Mouse (Mus musculus) myocyte (in vitro differentiated cells): ENCODE measurements around the gene Serpina1b. TPM values are rescaled to one million over a fixed set of nuclear protein-coding genes. Genes with fewer than 3 reads are reported as not detected.
"Not testable (repeated sequence)": the region's sequence is repeated elsewhere in the genome, so short reads cannot be mapped to it uniquely, and the experiment has no call there.

Experiments used
- H3K27me3 ChIP-seq: one replicate; pipeline ENCODE4 v1.6.1; 2011; ENCODE audit not compliant: control insufficient read depth, insufficient read depth, insufficient read length
- H3K36me3 ChIP-seq: one replicate; pipeline ENCODE4 v1.6.1; 2011; ENCODE audit not compliant: control insufficient read depth, insufficient read depth
- H3K4me2 ChIP-seq: one replicate; pipeline ENCODE4 v1.6.1; 2011; ENCODE audit warnings: low read depth, control low read depth
- H3K4me3 ChIP-seq: one replicate; pipeline ENCODE4 v1.5.1; 2011; ENCODE audit warnings: mild to moderate bottlenecking, control low read depth, moderate library complexity
- H3K79me2 ChIP-seq: one replicate; pipeline ENCODE4 v1.6.1; 2011; ENCODE audit not compliant: control insufficient read depth, insufficient read depth
- H3ac ChIP-seq: one replicate; pipeline ENCODE4 v1.6.1; 2011; ENCODE audit not compliant: control insufficient read depth, insufficient read length
- CEBPB ChIP-seq: IDR thresholded peaks from 2 replicates; pipeline ENCODE4 v1.6.1; 2011; ENCODE audit warnings: mild to moderate bottlenecking, moderate library complexity; ENCODE audit not compliant: poor library complexity, insufficient read depth, severe bottlenecking
- E2F4 ChIP-seq: IDR thresholded peaks from one replicate; pipeline ENCODE4 v1.6.1; 2011; ENCODE audit warnings: mild to moderate bottlenecking, control low read depth, moderate library complexity; ENCODE audit not compliant: insufficient read depth
- MYOD1 ChIP-seq, 3 experiments: IDR thresholded peaks; one replicate each; pipeline ENCODE4 v1.6.1; 2011; ENCODE audit warnings: control low read depth in 2 of 3, low read depth in 2 of 3, mild to moderate bottlenecking in 2 of 3, moderate library complexity in 1 of 3; ENCODE audit not compliant: insufficient read length in 2 of 3, control insufficient read depth in 1 of 3
- MYOG ChIP-seq, 3 experiments: IDR thresholded peaks; one replicate each; pipeline ENCODE4 v1.6.1; 2011; ENCODE audit warnings: control low read depth in 2 of 3, low read depth in 2 of 3, mild to moderate bottlenecking in 2 of 3; ENCODE audit not compliant: insufficient read length in 2 of 3, control insufficient read depth in 1 of 3, insufficient read depth in 1 of 3
- POLR2A ChIP-seq: IDR thresholded peaks from one replicate; pipeline ENCODE4 v1.6.1; 2011; ENCODE audit warnings: low read depth, mild to moderate bottlenecking, control low read depth, moderate library complexity; ENCODE audit not compliant: insufficient read length
- POLR2AphosphoS2 ChIP-seq: IDR thresholded peaks from one replicate; pipeline ENCODE4 v1.6.1; 2011; ENCODE audit warnings: low read depth, control low read depth; ENCODE audit not compliant: insufficient read length
- REST ChIP-seq: IDR thresholded peaks from one replicate; pipeline ENCODE4 v1.6.1; 2011; ENCODE audit warnings: mild to moderate bottlenecking, control low read depth, moderate library complexity; ENCODE audit not compliant: insufficient read depth, insufficient read length
- SRF ChIP-seq: IDR thresholded peaks from one replicate; pipeline ENCODE4 v1.6.1; 2011; ENCODE audit warnings: low read depth; ENCODE audit not compliant: control insufficient read depth, insufficient read length
- TCF12 ChIP-seq: IDR thresholded peaks from one replicate; pipeline ENCODE4 v1.6.1; 2011; ENCODE audit warnings: mild to moderate bottlenecking, control low read depth; ENCODE audit not compliant: poor library complexity, insufficient read depth, severe bottlenecking
- USF1 ChIP-seq: IDR thresholded peaks from one replicate; pipeline ENCODE4 v1.6.1; 2011; ENCODE audit warnings: low read depth, mild to moderate bottlenecking, control low read depth, moderate library complexity
- polyA plus RNA-seq: library from polyadenylated mRNA; unstranded; fragments of >200 nt; fragmentation: generic; extraction: Trizol; gene quantifications from one replicate; pipeline ENCODE4 v1.2.1, GENCODE M21; 2012; ENCODE audit warnings: missing spikeins

Gene Serpina1b
- not detected for polyA plus RNA-seq

DNA sequence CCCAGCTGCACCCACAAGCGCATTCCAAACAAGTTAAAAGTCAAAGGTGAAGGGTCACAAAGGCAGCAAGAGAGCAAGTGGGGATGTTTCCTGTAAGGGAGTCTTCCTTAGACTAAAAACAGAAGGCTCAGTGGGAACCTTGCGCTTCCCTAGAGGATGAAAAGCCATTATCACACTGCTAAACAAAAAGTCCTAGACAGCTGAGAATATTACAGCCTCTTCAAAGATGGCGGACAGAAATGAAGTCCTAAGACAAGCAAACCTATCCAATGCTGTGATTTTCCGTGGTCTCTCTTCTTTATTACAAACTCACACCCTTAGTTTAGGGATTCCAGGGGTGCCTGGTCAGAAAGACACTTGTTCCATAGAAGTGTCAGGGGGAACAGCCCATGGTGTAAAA is at the start of gene Serpina1b:
TSS of gene Serpina1b (minus strand) at position 101 of the 400 bp plus-strand sequence.
- H3K79me2 ChIP-seq, H3K4me3 ChIP-seq, H3K4me2 ChIP-seq, H3K36me3 ChIP-seq, H3ac ChIP-seq, H3K27me3 ChIP-seq: not testable (repeated sequence)

GRCm38 (mm10) chr12:103866873-103867272 is 36.7 kb upstream of the Serpina1b start:
- H3K79me2 ChIP-seq, H3ac ChIP-seq, H3K4me3 ChIP-seq, H3K4me2 ChIP-seq, H3K27me3 ChIP-seq, H3K36me3 ChIP-seq: not testable (repeated sequence)

DNA sequence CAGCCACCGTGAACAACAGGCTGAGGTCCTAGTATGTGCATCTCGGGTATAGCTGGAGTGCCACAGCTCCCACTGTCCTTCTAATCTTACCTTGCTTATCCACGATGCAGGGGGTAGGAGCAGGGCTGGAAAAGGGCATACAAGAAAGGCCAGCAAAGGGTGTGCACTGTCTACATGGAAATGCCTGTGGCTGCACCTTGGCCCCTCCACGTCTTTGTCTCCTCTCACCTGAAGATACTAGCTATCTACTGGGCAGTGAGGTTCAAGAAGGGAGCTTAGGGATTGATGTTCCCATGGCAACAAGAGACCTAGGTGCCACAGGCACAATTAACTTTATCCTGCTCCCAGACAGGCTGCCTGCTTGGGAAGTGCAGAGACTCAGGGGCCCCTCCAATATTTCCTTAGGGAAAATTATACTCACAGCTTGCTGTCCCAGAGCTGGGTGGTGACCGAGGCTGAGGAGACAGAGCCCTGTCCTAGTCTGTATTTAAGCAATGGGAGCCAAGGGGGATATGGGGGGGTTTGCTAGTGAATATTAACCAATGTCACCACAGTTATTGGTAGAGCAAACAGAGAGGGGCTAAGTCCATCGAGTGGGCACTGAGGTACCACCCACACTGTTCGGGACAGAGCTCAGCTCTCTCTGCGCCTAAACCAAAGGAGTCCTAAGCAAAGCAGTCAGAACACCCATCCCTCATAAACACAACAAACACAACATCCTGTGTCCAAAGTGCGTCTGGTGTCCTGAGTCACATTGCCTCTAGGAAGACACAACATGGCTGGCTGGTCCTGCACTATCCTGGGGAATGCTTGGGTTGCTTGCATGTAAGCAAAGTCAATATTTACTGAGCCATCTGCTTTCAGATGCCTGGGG is 33.2 kb upstream of the Serpina1b start, which contains the start of gene Serpina1a:
TSS of gene Serpina1a (minus strand) at position 462 of the 874 bp plus-strand sequence.
- not testable (repeated sequence) for H3ac ChIP-seq, H3K79me2 ChIP-seq, H3K27me3 ChIP-seq, H3K36me3 ChIP-seq, H3K4me3 ChIP-seq, H3K4me2 ChIP-seq

GRCm38 (mm10) chr12:103860976-103861375 is 30.8 kb upstream of the Serpina1b start:
- no peaks in the 10 kb centered on the region for H3K36me3 ChIP-seq
- no peaks in the 10 kb centered on the region for H3K27me3 ChIP-seq
- no peak overlapping the region for H3ac ChIP-seq
- no peak for TF ChIP-seq POLR2A
- no peak for TF ChIP-seq REST
- no peak for TF ChIP-seq USF1
- TF ChIP-seq CEBPB: no peak
- TF ChIP-seq SRF: no peak
- no peak for TF ChIP-seq POLR2AphosphoS2
- TF ChIP-seq TCF12: no peak
- no peak for TF ChIP-seq E2F4
- no peak for TF ChIP-seq MYOD1 (IDR thresholded peaks at IDR 0.05; ENCODE audit: control insufficient read depth in 1 of 3, insufficient read length in 2 of 3, low read depth in 2 of 3)
- no peak for TF ChIP-seq MYOG (IDR thresholded peaks at IDR 0.05; ENCODE audit: control insufficient read depth in 1 of 3, insufficient read depth in 1 of 3, insufficient read length in 2 of 3, low read depth in 2 of 3)
- H3K79me2 ChIP-seq: no peaks in the 10 kb centered on the region
- no peak overlapping the region for H3K4me3 ChIP-seq
- no peak overlapping the region for H3K4me2 ChIP-seq

DNA sequence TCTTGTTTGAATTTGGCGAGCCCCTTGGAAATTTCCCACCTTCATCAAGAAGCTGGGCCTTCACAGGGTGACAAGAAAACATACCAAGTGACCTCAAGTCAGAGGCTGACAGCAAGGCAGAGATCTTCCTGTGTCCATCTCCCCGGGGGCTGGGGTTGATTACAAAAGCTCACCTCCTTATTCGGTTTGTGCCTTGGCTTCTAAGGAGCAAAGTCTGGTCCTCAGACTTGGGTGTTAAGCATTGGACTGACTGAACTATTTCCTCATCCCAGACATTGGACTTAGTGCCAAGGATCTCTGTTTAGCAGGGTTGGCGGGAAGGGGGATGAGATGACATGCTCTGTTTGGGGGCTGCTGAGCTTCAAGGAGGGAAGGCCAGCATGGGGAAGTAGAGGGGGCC is 30.4 kb upstream of the Serpina1b start:
- H3ac ChIP-seq, H3K36me3 ChIP-seq, H3K4me2 ChIP-seq, H3K4me3 ChIP-seq, H3K79me2 ChIP-seq, H3K27me3 ChIP-seq: not testable (repeated sequence)

DNA sequence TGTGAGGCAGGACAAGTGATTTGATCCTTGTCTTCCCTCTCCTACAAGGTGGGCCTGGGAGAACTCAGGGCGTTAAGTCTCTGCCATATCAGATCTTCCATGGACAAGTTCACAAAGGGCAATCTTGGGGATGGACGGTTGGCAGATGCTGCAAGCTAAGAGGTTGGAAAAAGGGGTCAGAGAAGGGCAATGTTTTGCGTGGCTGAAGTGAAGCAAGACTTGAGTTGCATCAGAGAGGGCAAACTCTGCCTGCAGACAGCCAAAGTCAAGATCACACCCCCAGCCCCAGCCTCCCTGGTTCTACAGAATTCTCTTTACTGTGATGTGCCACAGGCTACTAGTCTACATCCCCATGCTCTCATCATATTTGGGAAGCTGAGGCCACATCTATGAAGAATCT is 29.4 kb upstream of the Serpina1b start:
- not testable (repeated sequence) for H3K27me3 ChIP-seq, H3K79me2 ChIP-seq, H3K36me3 ChIP-seq, H3K4me3 ChIP-seq, H3ac ChIP-seq, H3K4me2 ChIP-seq

- not testable (repeated sequence) for H3K79me2 ChIP-seq, H3K4me2 ChIP-seq, H3K27me3 ChIP-seq, H3K36me3 ChIP-seq, H3ac ChIP-seq, H3K4me3 ChIP-seq
Measured at GRCm38 (mm10) chr12:103853032-103853431, 22.9 kb upstream of the Serpina1b start.

DNA sequence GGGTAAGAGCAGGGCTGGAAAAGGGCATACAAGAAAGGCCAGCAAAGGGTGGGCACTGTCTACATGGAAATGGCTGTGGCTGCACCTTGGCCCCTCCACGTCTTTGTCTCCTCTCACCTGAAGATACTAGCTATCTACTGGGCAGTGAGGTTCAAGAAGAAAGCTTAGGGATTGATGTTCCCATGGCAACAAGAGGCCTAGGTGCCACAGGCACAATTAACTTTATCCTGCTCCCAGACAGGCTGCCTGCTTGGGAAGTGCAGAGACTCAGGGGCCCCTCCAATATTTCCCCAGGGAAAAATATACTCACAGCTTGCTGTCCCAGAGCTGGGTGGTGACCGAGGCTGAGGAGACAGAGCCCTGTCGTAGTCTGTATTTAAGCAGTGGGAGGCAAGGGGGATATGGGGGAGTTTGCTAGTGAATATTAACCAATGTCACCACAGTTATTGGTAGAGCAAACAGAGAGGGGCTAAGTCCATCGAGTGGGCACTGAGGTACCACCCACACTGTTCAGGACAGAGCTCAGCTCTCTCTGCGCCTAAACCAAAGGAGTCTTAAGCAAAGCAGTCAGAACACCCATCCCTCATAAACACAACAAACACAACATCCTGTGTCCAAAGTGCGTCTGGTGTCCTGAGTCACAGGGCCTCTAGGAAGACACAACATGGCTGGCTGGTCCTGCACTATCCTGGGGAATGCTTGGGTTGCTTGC is 2.4 kb downstream of the Serpina1b start:
- not testable (repeated sequence) for H3K4me2 ChIP-seq, H3K27me3 ChIP-seq, H3ac ChIP-seq, H3K79me2 ChIP-seq, H3K4me3 ChIP-seq, H3K36me3 ChIP-seq

- not testable (repeated sequence) for H3ac ChIP-seq, H3K27me3 ChIP-seq, H3K79me2 ChIP-seq, H3K4me3 ChIP-seq, H3K36me3 ChIP-seq, H3K4me2 ChIP-seq
Measured at GRCm38 (mm10) chr12:103823826-103824225, 6.3 kb downstream of the Serpina1b start.

- H3K4me2 ChIP-seq, H3K27me3 ChIP-seq, H3K4me3 ChIP-seq, H3K36me3 ChIP-seq, H3K79me2 ChIP-seq, H3ac ChIP-seq: not testable (repeated sequence)
Measured at GRCm38 (mm10) chr12:103773246-103773851, 56.8 kb downstream of the Serpina1b start, which contains the start of gene Serpina1d. Gene Serpina1d (minus strand): TSS chr12:103773592.
